Mouse (Mus musculus): ENCODE measurements around the gene Ube2d3. TPM values are rescaled to one million over a fixed set of nuclear protein-coding genes. Genes with fewer than 3 reads are reported as not detected.

The Ube2d3 gene
- polyA plus RNA-seq, 1 experiment = 470 TPM

DNA sequence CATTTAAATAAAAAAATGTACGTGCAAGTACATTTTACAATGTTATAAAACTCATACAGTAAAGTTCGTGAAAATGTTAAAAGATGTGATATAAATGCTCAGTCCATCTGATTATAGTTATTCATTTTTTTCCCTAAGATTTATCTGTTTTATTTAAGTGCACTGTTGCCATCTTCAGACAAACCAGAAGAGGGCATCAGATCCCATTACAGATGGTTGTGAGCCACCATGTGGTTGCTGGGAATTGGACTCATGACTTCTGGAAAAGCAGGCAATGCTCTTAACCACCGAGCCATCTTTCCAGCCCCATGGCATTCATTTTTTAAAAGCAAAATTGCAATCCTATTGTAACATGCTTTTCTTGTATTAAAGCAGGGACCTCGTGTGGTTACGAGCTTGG, 28.7 kb upstream of the Ube2d3 start:
- Histone ChIP-seq H3K27ac (ENCODE audit: insufficient read depth, low read length) (no peak overlapping the region), H3K4me1 (ENCODE audit: control insufficient read depth, insufficient read depth, low read length) (peaks cover 3% of the 10 kb centered on the region; the same call in 1 of the 2 replicates), H3K4me3 (ENCODE audit: insufficient read depth, low read length) (no peak overlapping the region)
- no peak for TF ChIP-seq POLR2A (IDR thresholded peaks at IDR 0.05; ENCODE audit: low read depth, low read length)

DNA sequence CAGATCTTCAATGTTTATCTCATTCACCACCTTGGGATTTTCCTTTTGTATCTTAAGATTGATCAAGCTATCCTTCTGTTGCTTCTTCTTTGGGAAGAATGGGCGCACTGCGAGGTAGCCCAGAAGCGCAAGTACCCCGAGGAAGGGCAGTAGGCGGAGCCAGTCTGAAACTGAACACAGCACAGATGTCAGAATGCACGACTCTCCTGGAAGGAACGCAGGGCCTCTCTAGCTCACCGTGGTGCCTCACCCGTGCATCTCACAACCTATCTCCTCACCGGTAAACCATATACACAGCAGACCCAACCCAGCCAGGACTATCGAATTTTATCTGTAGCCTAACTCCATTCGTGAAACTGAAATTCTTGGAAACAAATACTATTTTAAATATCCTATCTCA, 26.9 kb upstream of the Ube2d3 start:
- no peak for TF ChIP-seq POLR2A (IDR thresholded peaks at IDR 0.05; ENCODE audit: low read depth, low read length)
- no peak overlapping the region for H3K4me3 ChIP-seq (ENCODE audit: insufficient read depth, low read length)
- no peak overlapping the region for H3K27ac ChIP-seq (ENCODE audit: insufficient read depth, low read length)
- no peaks in the 10 kb centered on the region for H3K4me1 ChIP-seq (ENCODE audit: control insufficient read depth, insufficient read depth, low read length)

DNA sequence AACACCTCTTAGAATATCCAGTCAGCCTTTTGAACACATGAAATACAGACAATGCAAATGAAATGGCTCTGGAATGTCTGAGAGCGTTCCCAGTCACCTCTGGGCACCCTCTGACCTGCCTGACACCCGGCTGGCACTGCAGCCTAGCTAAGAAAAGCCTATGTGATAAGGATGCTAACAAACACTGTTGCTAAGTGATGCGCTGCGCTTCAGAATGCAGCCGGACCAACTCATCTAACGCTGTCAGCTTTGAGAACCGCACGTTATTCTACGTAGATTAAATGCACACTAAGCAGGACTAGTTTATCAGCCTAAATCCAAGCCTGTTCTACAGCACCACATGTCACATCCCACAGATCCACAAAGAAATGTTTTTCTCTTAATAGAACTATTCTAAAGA, 26.1 kb upstream of the Ube2d3 start:
- no peak for TF ChIP-seq CTCF (IDR thresholded peaks at IDR 0.05; ENCODE audit: borderline replicate concordance, insufficient read depth, low read length)
- TF ChIP-seq POLR2A (IDR thresholded peaks at IDR 0.05; ENCODE audit: low read depth, low read length) = no peak
- Histone ChIP-seq H3K27ac (ENCODE audit: insufficient read depth, low read length) (no peak overlapping the region), H3K4me3 (ENCODE audit: insufficient read depth, low read length) (no peak overlapping the region), H3K4me1 (ENCODE audit: control insufficient read depth, insufficient read depth, low read length) (no peaks in the 10 kb centered on the region)

DNA sequence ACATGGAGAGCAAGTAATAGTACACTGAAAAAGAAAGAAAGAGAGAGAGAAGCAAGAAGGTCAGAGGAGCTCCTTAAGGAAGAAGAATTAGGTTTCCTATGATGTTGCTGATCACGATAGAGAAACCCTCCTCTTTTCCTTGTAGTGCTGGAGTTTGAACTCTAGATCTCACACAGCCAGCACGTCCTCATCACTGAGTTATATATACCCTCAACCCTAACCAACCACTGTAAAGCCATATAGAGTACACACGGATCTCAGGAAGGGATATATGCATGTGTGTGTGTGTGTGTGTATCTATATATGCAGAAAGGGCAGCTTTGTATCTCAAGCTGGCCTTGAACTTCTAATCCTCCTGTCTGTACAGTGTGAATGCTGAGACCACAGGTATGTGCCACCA, 20.7 kb upstream of the Ube2d3 start:
- H3K27ac ChIP-seq (ENCODE audit: insufficient read depth, low read length) = no peak overlapping the region
- TF ChIP-seq POLR2A (IDR thresholded peaks at IDR 0.05; ENCODE audit: low read depth, low read length) = no peak
- TF ChIP-seq CTCF (IDR thresholded peaks at IDR 0.05; ENCODE audit: borderline replicate concordance, insufficient read depth, low read length) = no peak
- peaks cover 2% of the 10 kb centered on the region; the same call in 1 of the 2 replicates for H3K4me1 ChIP-seq (ENCODE audit: control insufficient read depth, insufficient read depth, low read length)
- H3K4me3 ChIP-seq (ENCODE audit: insufficient read depth, low read length) = no peak overlapping the region

DNA sequence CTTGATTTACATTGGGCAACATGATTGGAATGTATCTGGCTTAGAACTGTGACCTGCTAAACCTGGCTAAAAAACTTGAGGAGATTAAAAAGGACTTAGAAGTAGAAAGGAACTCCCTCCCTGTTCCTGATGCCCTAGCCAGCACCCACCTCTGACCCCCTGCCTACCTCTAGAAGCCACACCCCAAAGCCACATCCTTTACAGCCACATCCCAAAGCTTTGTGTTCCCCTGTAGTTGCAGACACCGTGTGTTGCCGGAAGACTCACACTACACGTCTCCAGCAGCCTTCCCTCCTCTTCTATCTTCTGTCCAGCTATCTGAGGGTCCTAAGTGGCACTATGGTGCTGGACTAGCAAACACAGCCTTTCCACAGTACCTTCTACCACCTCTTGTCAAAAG, 20.1 kb upstream of the Ube2d3 start:
- Histone ChIP-seq H3K4me1 (ENCODE audit: control insufficient read depth, insufficient read depth, low read length) (peaks cover 2% of the 10 kb centered on the region; the same call in 1 of the 2 replicates), H3K4me3 (ENCODE audit: insufficient read depth, low read length) (no peak overlapping the region), H3K27ac (ENCODE audit: insufficient read depth, low read length) (no peak overlapping the region)
- TF ChIP-seq POLR2A (IDR thresholded peaks at IDR 0.05; ENCODE audit: low read depth, low read length) (no peak), CTCF (IDR thresholded peaks at IDR 0.05; ENCODE audit: borderline replicate concordance, insufficient read depth, low read length) (no peak)

DNA sequence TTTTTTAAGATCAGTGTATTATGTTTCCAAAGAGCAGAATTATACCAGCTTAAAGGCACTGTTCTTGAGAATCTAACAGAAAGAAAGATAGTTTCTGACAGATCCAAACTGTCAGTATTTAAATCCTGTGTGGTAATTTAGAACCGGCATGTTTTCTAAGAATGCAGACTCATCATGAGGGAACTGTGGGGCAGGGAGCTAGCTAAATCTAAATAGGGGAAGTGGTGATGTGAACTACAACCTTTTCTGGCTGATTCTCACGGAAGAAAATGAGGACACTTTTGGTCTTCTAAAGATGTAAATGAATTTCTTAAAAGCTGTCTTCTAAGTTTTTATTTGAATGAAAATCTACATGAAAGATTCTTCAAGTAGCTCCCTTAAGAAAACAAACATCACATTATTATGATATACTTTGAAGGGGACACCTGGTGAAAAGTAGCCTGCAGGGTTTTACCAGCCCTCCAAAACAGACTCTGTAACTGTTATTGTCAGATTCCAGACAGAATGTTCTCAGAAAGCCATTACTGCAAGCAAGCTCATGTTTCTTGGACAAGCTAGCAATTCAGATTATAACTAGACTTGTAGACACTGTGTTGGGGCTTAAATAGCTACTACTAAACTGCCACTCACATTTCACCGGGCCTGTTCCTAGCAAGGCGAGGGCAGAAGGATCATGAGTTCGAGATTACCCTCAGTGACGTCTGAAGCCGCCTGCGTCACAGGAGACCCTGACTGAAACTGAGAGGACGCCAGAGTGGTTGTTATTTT, 17.2 kb upstream of the Ube2d3 start:
- no peak overlapping the region for H3K27ac ChIP-seq (ENCODE audit: insufficient read depth, low read length)
- peaks cover 2% of the 10 kb centered on the region; the same call in 1 of the 2 replicates for H3K4me1 ChIP-seq (ENCODE audit: control insufficient read depth, insufficient read depth, low read length)
- no peak overlapping the region for H3K4me3 ChIP-seq (ENCODE audit: insufficient read depth, low read length)
- TF ChIP-seq POLR2A (IDR thresholded peaks at IDR 0.05; ENCODE audit: low read depth, low read length) (no peak), CTCF (IDR thresholded peaks at IDR 0.05; ENCODE audit: borderline replicate concordance, insufficient read depth, low read length) (no peak)

DNA sequence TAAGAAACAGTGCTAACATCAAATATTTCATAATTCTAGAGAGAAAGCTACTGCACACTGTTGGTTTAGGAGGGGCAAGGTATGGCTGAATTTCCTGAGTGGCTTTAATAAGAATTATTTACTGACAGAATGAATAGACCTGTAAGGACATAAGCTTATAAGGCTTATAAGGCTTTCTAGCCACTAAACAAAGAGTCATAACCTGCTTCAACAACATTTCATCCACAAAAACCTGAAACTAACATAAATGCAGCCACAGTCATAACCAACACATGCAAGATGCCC, 16.7 kb upstream of the Ube2d3 start:
- Histone ChIP-seq H3K4me3 (ENCODE audit: insufficient read depth, low read length) (no peak overlapping the region), H3K4me1 (ENCODE audit: control insufficient read depth, insufficient read depth, low read length) (peaks cover 2% of the 10 kb centered on the region; the same call in 1 of the 2 replicates), H3K27ac (ENCODE audit: insufficient read depth, low read length) (no peak overlapping the region)
- TF ChIP-seq POLR2A (IDR thresholded peaks at IDR 0.05; ENCODE audit: low read depth, low read length) = no peak
- no peak for TF ChIP-seq CTCF (IDR thresholded peaks at IDR 0.05; ENCODE audit: borderline replicate concordance, insufficient read depth, low read length)

DNA sequence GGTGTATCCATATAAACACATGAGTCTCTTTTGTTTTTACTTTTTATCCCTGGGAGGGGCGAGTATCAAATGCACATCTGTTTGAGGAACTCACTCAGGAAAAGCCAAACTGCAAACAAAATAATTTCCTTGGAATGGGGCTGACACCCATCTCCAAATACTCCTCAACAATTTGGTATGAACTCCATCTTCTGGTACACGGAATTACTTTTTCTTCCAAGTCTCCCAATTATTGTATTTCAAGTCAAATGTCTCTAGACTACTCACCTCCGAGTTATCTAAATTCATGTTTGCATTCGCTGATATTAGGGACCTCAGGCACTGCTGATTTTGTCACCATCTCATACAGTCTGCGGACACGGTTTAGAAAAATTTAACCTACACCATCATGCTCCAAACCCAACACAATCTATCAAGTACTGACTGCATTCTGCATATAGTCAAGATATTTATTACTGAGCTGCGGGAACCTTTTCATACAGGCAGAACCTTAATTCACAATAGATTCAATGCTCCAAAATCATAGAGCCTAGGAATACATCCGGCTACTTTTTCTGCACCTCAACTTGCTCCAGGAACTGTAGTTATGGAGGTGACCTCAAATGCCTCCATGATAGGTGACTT, 15.6 kb upstream of the Ube2d3 start:
- Histone ChIP-seq H3K4me3 (ENCODE audit: insufficient read depth, low read length) (peak overlapping the region; percentile 59), H3K27ac (ENCODE audit: insufficient read depth, low read length) (peak overlapping the region; percentile 65), H3K4me1 (ENCODE audit: control insufficient read depth, insufficient read depth, low read length) (peaks cover 2% of the 10 kb centered on the region; the same call in 1 of the 2 replicates)
- no peak for TF ChIP-seq POLR2A (IDR thresholded peaks at IDR 0.05; ENCODE audit: low read depth, low read length)
- no peak for TF ChIP-seq CTCF (IDR thresholded peaks at IDR 0.05; ENCODE audit: borderline replicate concordance, insufficient read depth, low read length)

DNA sequence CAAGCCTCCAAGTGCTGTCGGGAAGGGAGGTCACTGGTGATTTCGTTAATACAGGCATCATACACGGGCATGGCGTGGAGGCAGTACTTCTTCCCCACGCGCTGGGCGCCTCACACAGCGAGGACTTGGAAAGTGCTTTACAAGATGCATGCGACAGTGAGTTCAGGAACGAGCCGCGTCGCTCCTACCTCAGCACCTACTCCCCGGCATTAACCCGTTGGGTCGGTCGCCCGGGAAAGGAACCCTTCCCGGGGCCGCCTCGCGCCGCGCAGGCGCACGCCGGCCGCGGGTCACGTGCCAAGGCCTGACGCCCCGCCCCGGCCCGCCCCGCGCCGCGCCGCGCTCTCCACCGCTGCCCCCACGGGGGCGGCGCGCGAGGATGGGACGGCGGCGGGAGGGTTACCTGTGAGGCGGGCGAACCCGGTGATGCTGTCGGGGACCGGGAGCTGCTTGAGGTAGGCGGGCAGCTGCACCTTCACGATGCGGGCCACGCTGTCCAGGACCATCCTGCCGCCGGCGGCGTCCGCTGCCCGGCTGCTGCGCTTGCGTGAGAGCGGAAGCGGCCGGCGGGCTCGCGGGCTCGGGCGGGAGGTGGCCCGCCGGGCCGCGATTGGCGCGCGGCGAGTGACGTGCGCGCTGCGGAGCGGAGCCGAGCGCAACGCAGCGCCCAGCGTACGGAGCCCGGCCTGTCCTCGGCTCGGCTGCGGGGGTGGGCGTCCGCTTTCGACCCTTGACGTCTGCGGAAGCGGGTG, 14.9 kb upstream of the Ube2d3 start:
- Histone ChIP-seq H3K4me1 (ENCODE audit: control insufficient read depth, insufficient read depth, low read length) (peaks cover 2% of the 10 kb centered on the region; the same call in 1 of the 2 replicates), H3K4me3 (ENCODE audit: insufficient read depth, low read length) (peak overlapping the region; percentile 94), H3K27ac (ENCODE audit: insufficient read depth, low read length) (peak overlapping the region; percentile 65)
- TF ChIP-seq CTCF (IDR thresholded peaks at IDR 0.05; ENCODE audit: borderline replicate concordance, insufficient read depth, low read length) = no peak
- peak; percentile 88 for TF ChIP-seq POLR2A (IDR thresholded peaks at IDR 0.05; ENCODE audit: low read depth, low read length)
